Mouse (Mus musculus) forebrain, embryonic 10.5 days (tissue): ENCODE measurements around the gene Tdp2. TPM values are rescaled to one million over a fixed set of nuclear protein-coding genes. Genes with fewer than 3 reads are reported as not detected.

Experiments used
- DNase-seq: peaks from one replicate; pipeline ENCODE4 v3.0.0-alpha.2; 2017; ENCODE audit warnings: low spot score; ENCODE audit errors: extremely low spot score
- H3K27ac ChIP-seq: fragments of 300-500 bp; sonication (generic); 2 replicates; pipeline ENCODE4 v1.5.1; 2016; ENCODE audit warnings: mild to moderate bottlenecking
- H3K27me3 ChIP-seq: fragments of 300-500 bp; sonication (generic); 2 replicates; pipeline ENCODE4 v1.6.1; 2016; ENCODE audit warnings: mild to moderate bottlenecking; ENCODE audit not compliant: poor library complexity, severe bottlenecking
- H3K36me3 ChIP-seq: fragments of 300-500 bp; sonication (generic); replicated peaks from 2 replicates; pipeline ENCODE4 v1.6.1; 2016; ENCODE audit warnings: mild to moderate bottlenecking, moderate library complexity
- H3K4me1 ChIP-seq: fragments of 300-500 bp; sonication (generic); 2 replicates; pipeline ENCODE4 v1.6.1; 2016
- H3K4me3 ChIP-seq: fragments of 300-500 bp; sonication (generic); 2 replicates; pipeline ENCODE4 v1.5.1; 2016; ENCODE audit warnings: mild to moderate bottlenecking, moderate library complexity
- H3K9me3 ChIP-seq: fragments of 300-500 bp; sonication (generic); 2 replicates; pipeline ENCODE4 v1.6.1; 2016; ENCODE audit warnings: mild to moderate bottlenecking, moderate library complexity
- WGBS: fragments of 180-500 bp; shearing (Covaris S2); methylation state at CpG from one replicate; pipeline ENCODE4 v1.1.7; 2016; 5-methylcytosine and 5-hydroxymethylcytosine counted together
- polyA plus RNA-seq: library from polyadenylated mRNA; unstranded; fragments of >200 nt; fragmentation: Nextera tagmentation; extraction: Ambion mirVana; gene quantifications from 2 replicates; pipeline ENCODE4 v1.2.1, GENCODE M21; 2016

Gene Tdp2
- polyA plus RNA-seq, 1 experiment from 2014 or later = 82.4 TPM

DNA sequence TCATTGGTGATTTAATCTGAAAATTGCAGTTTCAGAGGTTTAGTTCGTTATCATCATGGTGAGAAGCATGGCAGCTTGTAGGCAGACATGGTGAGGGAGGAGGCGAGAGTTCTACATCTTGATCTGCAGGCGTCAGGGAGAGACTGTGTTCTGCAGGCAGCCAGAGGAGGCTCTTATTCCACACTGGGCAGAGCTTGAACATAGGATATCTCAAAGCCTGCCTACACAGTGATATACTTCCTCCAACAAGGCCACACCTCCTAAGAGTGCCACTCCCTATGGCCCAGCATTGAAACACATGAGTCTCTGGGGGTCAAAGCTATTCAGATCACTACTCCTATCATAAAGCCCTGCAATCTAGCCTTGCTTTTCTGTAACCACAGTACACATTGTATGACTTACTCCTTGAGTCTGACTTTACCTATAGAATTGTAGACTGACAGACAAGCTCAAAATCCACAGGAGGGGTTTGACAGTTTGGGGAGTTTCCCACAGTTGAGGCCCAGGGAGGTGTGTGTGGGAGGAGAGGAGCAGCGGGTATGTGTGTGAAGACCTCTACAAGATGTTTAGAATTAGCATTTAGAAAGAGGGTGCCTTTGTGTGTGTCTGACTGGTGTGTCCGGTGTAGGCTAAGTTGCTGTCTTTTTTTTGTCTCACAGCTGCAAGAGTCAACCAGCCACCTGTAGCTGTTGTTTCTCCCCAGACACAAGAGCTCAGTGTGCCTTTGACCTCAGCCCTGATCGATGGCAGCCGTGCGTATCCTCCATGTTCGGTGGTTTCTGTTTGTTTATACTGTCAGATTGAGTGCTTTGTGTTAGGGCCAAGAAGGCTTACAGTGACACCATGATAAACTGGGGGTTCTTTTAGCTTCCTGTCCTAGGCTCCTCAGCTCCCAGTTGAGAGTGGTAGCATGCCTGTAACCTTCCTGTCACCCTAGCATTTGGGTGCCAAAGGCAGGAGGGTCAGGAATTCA is 35.2 kb downstream of the Tdp2 start:
- no peak for DNase-seq
- 79% methylated on average over 9 of the region's 9 CpGs for WGBS
- H3K36me3 ChIP-seq = no peaks in the 10 kb centered on the region
- H3K4me3 ChIP-seq = no peak overlapping the region
- H3K27ac ChIP-seq = no peak overlapping the region
- H3K9me3 ChIP-seq = no peaks in the 10 kb centered on the region
- no peaks in the 10 kb centered on the region for H3K4me1 ChIP-seq
- no peaks in the 10 kb centered on the region for H3K27me3 ChIP-seq

DNA sequence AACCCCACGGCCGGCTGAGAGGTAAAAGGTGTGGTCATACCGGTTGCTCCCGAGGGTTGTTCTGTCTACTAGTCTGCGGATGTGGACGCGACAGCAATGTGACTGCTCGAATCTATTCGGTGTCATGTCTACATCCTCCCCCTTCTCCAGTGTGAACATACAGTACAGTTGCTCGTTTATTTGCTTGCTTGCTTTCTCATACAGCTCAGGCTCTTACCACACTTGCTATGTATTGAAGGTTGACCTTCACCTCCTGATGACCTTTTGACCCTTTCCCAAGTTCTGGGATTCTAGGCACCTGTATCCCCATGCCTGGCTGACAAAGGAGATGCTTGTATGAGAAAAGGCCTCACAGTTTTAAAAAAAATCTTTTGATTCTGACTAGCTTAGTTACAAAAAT is 36.3 kb downstream of the Tdp2 start:
- H3K27me3 ChIP-seq = no peaks in the 10 kb centered on the region
- H3K27ac ChIP-seq = no peak overlapping the region
- H3K4me1 ChIP-seq = no peaks in the 10 kb centered on the region
- H3K36me3 ChIP-seq = no peaks in the 10 kb centered on the region
- 93% methylated on average over 10 of the region's 10 CpGs for WGBS
- DNase-seq = no peak
- no peaks in the 10 kb centered on the region for H3K9me3 ChIP-seq
- no peak overlapping the region for H3K4me3 ChIP-seq

DNA sequence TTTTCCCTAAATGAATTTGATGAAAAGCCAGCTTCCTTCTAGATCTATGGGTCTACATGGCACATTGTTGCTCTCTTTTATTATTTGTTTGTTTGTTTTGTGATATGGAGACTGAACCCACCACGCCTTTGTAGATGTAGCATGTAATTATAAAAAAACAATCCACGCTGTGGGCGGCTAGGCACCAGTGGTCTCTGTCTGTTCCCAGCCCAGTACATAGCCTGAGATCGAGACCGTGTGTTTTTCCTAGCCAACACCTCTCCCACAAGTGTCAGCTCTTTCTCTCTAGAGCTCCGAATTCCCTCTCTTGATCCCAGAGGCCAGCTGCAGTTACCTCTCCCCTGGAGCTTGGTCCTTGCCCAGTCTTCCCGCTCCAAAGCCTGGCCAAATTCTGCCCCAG is 36.8 kb downstream of the Tdp2 start:
- Histone ChIP-seq H3K27me3 (no peaks in the 10 kb centered on the region), H3K4me3 (no peak overlapping the region), H3K9me3 (no peaks in the 10 kb centered on the region), H3K27ac (no peak overlapping the region), H3K4me1 (no peaks in the 10 kb centered on the region), H3K36me3 (no peaks in the 10 kb centered on the region)
- WGBS = 92% methylated on average over 7 of the region's 7 CpGs
- DNase-seq = no peak

DNA sequence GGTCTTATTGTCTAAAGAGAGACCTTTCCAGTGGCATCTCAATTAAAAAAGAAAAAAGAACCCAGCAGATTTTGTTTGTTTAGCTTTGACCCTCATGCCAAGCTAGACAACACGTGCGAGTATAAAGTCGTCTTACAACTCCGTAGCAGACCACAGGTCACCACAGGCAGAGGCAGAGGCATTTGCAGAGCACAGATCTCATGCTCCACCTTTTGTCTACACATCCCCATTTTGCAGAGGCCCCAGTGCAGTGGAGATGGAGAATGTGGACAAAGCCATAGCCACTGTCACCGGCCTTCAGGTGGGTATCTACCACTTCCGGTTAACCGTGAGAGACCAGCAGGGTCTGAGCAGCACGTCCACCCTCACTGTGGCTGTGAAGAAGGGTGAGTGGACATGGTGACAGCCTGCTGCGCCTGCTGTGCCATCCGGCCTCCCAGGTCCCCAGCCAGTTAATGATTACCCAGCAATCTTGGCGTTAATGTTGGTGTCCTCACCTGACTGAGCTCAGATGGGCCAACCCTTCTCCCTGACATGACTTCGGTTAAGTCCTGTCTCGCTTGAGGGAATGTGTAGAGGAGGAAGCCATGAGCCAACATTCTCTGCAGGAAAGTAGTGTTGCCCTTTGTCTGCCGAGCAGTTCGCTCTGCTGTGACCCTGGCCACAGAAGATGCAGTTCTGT is 48.0 kb downstream of the Tdp2 start:
- Histone ChIP-seq H3K9me3 (no peaks in the 10 kb centered on the region), H3K27ac (no peak overlapping the region), H3K4me1 (no peaks in the 10 kb centered on the region), H3K27me3 (no peaks in the 10 kb centered on the region), H3K36me3 (no peaks in the 10 kb centered on the region), H3K4me3 (no peak overlapping the region)
- no peak for DNase-seq
- WGBS = 92% methylated on average over 15 of the region's 15 CpGs

DNA sequence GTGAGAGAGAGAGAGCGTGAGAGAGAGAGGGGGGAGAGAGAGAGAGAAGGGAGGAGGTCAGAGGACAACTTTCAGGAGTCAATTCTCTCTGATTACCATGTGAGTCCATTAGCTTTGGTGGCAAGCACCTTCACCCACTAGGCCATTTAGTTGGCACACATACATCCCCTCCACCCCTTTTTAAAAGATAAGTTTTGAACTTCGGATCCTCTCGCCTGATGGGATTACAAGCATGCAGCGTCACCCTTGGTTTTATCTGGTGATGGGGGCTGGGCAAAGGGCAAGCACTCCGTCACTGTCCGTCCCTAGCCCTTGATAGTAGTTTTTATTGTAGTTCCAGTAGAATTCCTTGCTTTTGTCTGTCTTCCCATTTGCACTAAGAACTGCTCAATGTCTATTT is 48.7 kb downstream of the Tdp2 start:
- H3K9me3 ChIP-seq = no peaks in the 10 kb centered on the region
- H3K36me3 ChIP-seq = no peaks in the 10 kb centered on the region
- WGBS = 90% methylated on average over 6 of the region's 6 CpGs
- H3K4me1 ChIP-seq = no peaks in the 10 kb centered on the region
- H3K27me3 ChIP-seq = no peaks in the 10 kb centered on the region
- H3K4me3 ChIP-seq = no peak overlapping the region
- DNase-seq = no peak
- H3K27ac ChIP-seq = no peak overlapping the region

DNA sequence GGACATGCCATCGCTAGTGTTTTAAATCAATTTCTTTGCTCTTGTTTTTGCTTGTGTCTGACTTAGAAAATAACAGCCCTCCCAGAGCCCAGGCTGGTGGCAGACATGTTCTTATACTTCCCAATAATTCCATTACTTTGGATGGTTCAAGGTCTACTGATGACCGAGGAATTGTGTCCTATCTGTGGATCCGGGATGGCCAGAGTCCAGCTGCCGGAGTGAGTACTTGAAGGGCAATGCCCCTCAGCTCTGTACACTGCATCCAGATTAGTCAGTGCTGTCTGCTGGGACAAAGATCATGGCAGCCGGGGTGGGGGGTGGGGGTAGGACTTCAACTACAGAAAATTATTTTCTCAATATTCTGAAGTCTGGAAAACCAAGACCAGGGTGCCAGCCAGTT is 49.2 kb downstream of the Tdp2 start:
- H3K27ac ChIP-seq = no peak overlapping the region
- H3K4me3 ChIP-seq = no peak overlapping the region
- H3K27me3 ChIP-seq = no peaks in the 10 kb centered on the region
- no peaks in the 10 kb centered on the region for H3K9me3 ChIP-seq
- DNase-seq = no peak
- H3K36me3 ChIP-seq = no peaks in the 10 kb centered on the region
- WGBS = 93% methylated on average over 5 of the region's 5 CpGs
- H3K4me1 ChIP-seq = no peaks in the 10 kb centered on the region

DNA sequence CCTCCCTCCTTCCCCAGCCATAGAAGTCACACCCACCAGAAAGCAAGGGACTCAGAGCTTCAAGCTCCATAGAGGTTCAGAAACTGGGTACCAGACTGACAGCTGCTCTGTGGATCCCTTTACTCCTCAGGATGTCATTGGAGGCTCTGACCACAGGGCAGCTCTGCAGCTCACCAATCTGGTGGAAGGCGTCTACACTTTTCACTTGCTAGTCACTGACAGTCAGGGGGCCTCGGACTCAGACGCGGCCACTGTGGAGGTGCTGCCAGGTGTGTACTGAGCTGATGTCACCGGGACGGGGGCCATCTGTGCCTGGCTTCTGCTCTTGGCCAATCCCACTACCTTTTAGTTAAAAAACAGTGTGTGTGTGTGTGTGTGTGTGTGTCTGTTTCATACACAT is 50.9 kb downstream of the Tdp2 start:
- H3K9me3 ChIP-seq = no peaks in the 10 kb centered on the region
- H3K4me3 ChIP-seq = no peak overlapping the region
- DNase-seq = no peak
- no peak overlapping the region for H3K27ac ChIP-seq
- H3K4me1 ChIP-seq = no peaks in the 10 kb centered on the region
- 92% methylated on average over 6 of the region's 6 CpGs for WGBS
- no peaks in the 10 kb centered on the region for H3K36me3 ChIP-seq
- no peaks in the 10 kb centered on the region for H3K27me3 ChIP-seq

DNA sequence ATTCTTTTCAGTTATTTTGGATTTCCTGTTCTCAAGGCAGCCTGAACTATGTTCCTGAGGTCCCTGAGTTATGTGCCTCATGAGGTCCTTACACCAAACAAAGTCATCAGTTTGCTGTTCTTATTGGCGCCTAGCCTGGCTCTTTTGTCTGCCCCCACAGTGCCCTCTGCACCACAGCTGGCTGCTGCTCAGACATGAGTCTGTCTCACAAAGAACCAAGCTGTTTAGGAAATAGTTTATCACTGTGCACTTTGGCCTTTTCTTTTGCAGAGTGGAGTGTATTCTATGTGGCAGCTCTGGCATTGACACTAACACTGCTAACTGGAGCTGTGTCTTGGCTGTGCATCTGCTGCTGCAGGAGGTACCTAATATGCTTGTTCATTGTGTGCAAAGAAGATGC is 58.1 kb downstream of the Tdp2 start:
- no peaks in the 10 kb centered on the region for H3K27me3 ChIP-seq
- no peaks in the 10 kb centered on the region for H3K4me1 ChIP-seq
- H3K4me3 ChIP-seq = no peak overlapping the region
- H3K9me3 ChIP-seq = no peaks in the 10 kb centered on the region
- DNase-seq = no peak
- no peaks in the 10 kb centered on the region for H3K36me3 ChIP-seq
- 70% methylated on average over 1 of the region's 1 CpGs for WGBS
- H3K27ac ChIP-seq = no peak overlapping the region

Other genes starting within 250 kb of the Tdp2 start
- 1.5 and 2.2 TPM in 2 replicates for gene Ripor2, start 249.5 kb upstream of the Tdp2 start, polyA plus RNA-seq
- gene Armh2, start 90.4 kb upstream of the Tdp2 start, polyA plus RNA-seq = 0.18 and 0.22 TPM in 2 replicates
- 208 TPM in 2 replicates for gene Gmnn, start 69.8 kb upstream of the Tdp2 start, polyA plus RNA-seq
- 11.4 TPM in 2 replicates for gene BC005537, start 30.0 kb upstream of the Tdp2 start, polyA plus RNA-seq
- 61.7 TPM in 2 replicates for gene Acot13, start 139 bp upstream of the Tdp2 start, polyA plus RNA-seq
- 0.17 and 0.43 TPM in 2 replicates for gene D130043K22Rik, start 13.5 kb downstream of the Tdp2 start, polyA plus RNA-seq
- 8.1 and 8.5 TPM in 2 replicates for gene Aldh5a1, start 106.0 kb downstream of the Tdp2 start, polyA plus RNA-seq
- gene Gpld1, start 111.5 kb downstream of the Tdp2 start, polyA plus RNA-seq = 0.25 and 0.40 TPM in 2 replicates
- gene Mrs2, start 188.7 kb downstream of the Tdp2 start, polyA plus RNA-seq = 18.9 and 21.0 TPM in 2 replicates
- 1.5 and 2.1 TPM in 2 replicates for gene Dcdc2a, start 224.3 kb downstream of the Tdp2 start, polyA plus RNA-seq